In the genomic region with DNA sequence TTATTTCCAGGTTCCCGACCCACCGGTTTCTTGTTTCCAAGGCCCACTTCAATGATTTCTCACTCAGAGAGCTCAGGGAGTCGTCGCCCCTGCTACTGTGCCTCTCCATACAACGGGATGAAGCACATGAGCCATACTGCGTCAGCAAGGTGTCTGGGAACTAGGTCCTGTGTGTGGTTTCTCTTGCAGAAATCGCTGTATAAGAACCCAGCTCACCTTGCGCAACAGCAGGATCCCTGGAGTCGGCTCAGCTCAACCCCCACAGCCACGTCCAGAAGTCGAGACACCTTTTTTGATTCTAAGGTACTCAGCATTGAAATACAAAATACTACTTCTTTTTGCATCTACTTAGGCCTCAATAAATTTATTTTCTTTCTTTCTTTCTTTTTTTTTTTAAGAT, we compare ENCODE assay signal across 41 mouse cellular contexts. TPM values are rescaled to one million over a fixed set of nuclear protein-coding genes. Genes with fewer than 3 reads are reported as not detected.
"Had no signal": no experiment of that assay in that cellular context is flagged by ENCODE, and none has a peak within 500 bp of the region (broad histone marks: within the 10 kb centered on the region; RNA-seq: fewer than 3 reads in every experiment).

No protein-coding gene starts in this region.

- H3K9ac ChIP-seq: heart, embryonic 12.5 days; heart, embryonic 13.5 days; heart, embryonic 15.5 days; hindbrain, embryonic 12.5 days; hindbrain, embryonic 13.5 days; hindbrain, embryonic 14.5 days; hindbrain, embryonic 15.5 days; intestine, embryonic 15.5 days; kidney, embryonic 15.5 days had no signal

- H3K4me2 ChIP-seq: heart, embryonic 11.5 days; heart, embryonic 12.5 days; heart, embryonic 13.5 days; heart, embryonic 15.5 days; hindbrain, embryonic 12.5 days; hindbrain, embryonic 13.5 days; hindbrain, embryonic 14.5 days; hindbrain, embryonic 15.5 days; intestine, embryonic 15.5 days; kidney, embryonic 15.5 days had no signal

- H3K36me3 ChIP-seq: heart, embryonic 10.5 days; heart, embryonic 12.5 days; heart, embryonic 13.5 days; heart, embryonic 15.5 days; hindbrain, embryonic 10.5 days; hindbrain, embryonic 12.5 days; hindbrain, embryonic 13.5 days; hindbrain, embryonic 15.5 days; intestine, embryonic 15.5 days; kidney, embryonic 15.5 days had no signal

- H3K27ac ChIP-seq: heart, embryonic 10.5 days; heart, embryonic 13.5 days; heart, embryonic 15.5 days; hindbrain, embryonic 10.5 days; hindbrain, embryonic 12.5 days; hindbrain, embryonic 13.5 days; hindbrain, embryonic 14.5 days; hindbrain, embryonic 15.5 days; hindbrain, postnatal 0 days; intestine, embryonic 15.5 days; kidney, embryonic 15.5 days; kidney, postnatal 0 days; layer of hippocampus, adult 2 months; left cerebral cortex, adult 2 months had no signal

- H3K4me1 ChIP-seq: heart, embryonic 12.5 days had no signal

- H3K4me3 ChIP-seq: heart, embryonic 10.5 days; heart, embryonic 12.5 days; heart, embryonic 13.5 days; heart, embryonic 15.5 days; hindbrain, embryonic 10.5 days; hindbrain, embryonic 12.5 days; hindbrain, embryonic 13.5 days; hindbrain, embryonic 15.5 days; intestine, embryonic 15.5 days; kidney, embryonic 15.5 days; layer of hippocampus, adult 2 months; left cerebral cortex, adult 2 months had no signal

- H3K27me3 ChIP-seq: hindbrain, embryonic 12.5 days; hindbrain, embryonic 15.5 days; intestine, embryonic 15.5 days had no signal

- DNase-seq: heart, postnatal 14 days; heart, postnatal 36 days; heart, postnatal 4 days; kidney, adult 11 months; kidney, adult 18-20 months; kidney, adult 8-10 months; kidney, adult 9 months; kidney, postnatal 10 days; kidney, postnatal 14 days; kidney, postnatal 25 days; kidney, postnatal 36 days; kidney, postnatal 4 days; layer of hippocampus, adult 9-11 months; layer of hippocampus, postnatal 36 days had no signal

- ATAC-seq: hindbrain, embryonic 16.5 days; hindbrain, postnatal 0 days; inflammation-experienced regulatory T-cells, adult 6 months; intestine, embryonic 15.5 days; intestine, embryonic 16.5 days; intestine, postnatal 0 days had no signal

- H3K9me3 ChIP-seq: heart, embryonic 10.5 days; heart, embryonic 13.5 days; heart, embryonic 15.5 days; hindbrain, embryonic 12.5 days; hindbrain, embryonic 13.5 days; hindbrain, embryonic 15.5 days; intestine, embryonic 15.5 days; kidney, embryonic 15.5 days had no signal

RNA-seq across cellular contexts. Expression of a gene that starts 6.0 kb away (rescaled TPM):
- total RNA-seq: heart, postnatal 36 days had no signal

RNA-seq across cellular contexts. Expression of a gene that starts 8.3 kb away (rescaled TPM):
- total RNA-seq: heart, postnatal 14 days; heart, postnatal 25 days; heart, postnatal 36 days; heart, postnatal 4 days; hematopoietic stem cell, adult 5-6 weeks had no signal
- polyA plus RNA-seq: heart, embryonic 11.5 days; heart, embryonic 12.5 days; heart, embryonic 13.5 days; heart, embryonic 14.5 days; heart, postnatal 0 days; inflammation-experienced regulatory T-cells, adult 6 months; intestine, embryonic 14.5 days; intestine, embryonic 15.5 days; intestine, embryonic 16.5 days; intestine, postnatal 0 days; kidney, embryonic 14.5 days; kidney, embryonic 15.5 days; kidney, postnatal 0 days; large intestine, adult 2 months had no signal
